Mouse (Mus musculus): ENCODE measurements around the gene H2-T3.
"Not testable (repeated sequence)": the region's sequence is repeated elsewhere in the genome, so short reads cannot be mapped to it uniquely, and the experiment has no call there.

H2-T3 gene

GRCm38 (mm10) chr17:36176132-36176531 is 14.0 kb downstream of the H2-T3 start:
- DNase-seq: not testable (repeated sequence)

GRCm38 (mm10) chr17:36170287-36170814 is 19.7 kb downstream of the H2-T3 start:
- DNase-seq: no peak

DNA sequence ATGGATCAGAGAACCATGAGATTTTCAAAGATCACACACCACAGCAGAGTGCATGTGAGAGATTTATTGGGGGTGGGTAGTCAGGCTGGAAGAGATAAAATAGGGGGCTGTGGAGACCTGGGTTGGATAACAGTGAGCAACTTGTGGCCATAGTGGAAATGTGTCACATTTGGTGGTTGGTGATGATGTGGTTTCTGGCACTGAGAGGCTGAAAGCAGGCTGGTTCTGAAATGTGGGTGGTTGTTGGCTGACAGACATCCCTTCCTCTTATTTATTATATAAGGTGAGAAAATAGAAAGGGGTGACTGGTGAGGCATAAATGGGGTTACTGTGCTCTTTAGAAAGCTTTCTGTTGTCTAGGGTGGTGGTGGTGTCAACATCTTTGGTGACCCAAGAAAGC is 20.3 kb downstream of the H2-T3 start:
- no peak for DNase-seq

DNA sequence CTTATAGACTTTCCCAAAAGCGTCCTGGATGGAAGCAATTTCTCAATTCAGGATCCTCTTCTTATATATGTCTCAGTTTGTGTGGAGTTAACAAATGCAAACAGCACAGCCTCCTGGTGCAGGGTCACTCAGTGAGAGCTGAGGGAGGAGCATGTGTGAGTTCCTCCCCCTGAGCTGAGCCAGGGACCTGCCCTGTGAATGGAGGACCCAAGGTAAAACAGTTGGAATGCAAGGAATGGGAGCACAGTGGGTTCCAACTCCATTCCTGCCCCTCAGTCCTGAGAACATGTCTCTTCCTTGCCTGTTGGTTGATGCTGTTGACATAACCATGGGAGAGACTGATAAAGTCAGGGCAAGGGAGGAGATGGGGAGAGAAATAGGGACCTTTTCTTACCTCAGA is 21.0 kb downstream of the H2-T3 start:
- not testable (repeated sequence) for DNase-seq

DNA sequence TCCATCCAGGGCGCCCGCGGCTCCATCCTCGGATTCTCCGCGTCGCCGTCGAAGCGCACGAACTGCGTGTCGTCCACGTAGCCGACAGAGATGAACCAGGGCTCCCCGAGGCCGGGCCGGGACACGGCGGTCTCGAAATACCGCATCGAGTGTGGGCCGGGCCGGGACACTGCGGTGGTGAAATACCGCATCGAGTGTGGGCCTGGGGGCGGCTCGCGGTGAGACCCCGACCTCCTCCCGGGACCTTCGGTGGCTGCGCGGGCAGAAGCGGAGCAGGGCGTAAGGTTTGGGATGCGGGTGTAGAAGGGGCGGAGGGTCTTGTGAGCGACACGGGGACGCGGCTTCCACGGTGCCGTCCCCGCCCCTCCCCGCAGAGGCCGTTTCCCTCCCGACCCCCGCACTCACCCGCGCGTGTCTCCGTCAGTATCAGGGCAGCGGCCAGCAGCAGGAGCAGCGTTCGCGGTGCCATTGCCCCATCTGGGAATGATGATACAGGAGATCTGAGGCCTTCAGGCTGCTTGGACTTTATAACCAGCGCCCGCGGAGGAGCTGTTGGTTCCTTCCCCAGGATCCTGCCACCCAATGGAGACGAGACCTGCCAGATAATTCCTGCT is 21.9 kb downstream of the H2-T3 start, which contains the start of gene Gm8909:
Gene Gm8909 (minus strand): TSS at position 499 of the 614 bp plus-strand sequence.
- no peak for DNase-seq

GRCm38 (mm10) chr17:36167306-36168038 is 22.6 kb downstream of the H2-T3 start:
- DNase-seq: peak; percentile 12

DNA sequence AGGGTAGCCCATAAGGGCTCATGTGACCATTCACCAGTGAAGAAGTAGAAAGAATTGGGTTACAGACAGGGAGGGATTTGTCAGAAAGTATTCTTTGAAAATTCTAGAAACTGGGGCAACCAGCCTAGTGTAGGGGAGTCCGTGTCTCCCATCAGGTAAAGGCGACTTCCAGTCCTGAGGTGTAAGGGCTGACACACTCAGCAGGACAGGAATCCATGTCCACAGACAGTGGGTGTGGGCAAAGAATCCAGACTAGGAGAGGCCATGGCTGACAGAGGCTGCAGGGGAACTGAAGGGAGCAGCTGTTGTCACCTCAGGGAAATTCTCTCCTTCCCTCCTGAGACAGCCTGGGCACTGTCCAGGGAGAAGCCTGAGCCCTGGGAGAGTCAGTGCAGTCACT is 23.2 kb downstream of the H2-T3 start:
- DNase-seq: not testable (repeated sequence)

GRCm38 (mm10) chr17:36161129-36162051 is 28.7 kb downstream of the H2-T3 start:
- DNase-seq: no peak

DNA sequence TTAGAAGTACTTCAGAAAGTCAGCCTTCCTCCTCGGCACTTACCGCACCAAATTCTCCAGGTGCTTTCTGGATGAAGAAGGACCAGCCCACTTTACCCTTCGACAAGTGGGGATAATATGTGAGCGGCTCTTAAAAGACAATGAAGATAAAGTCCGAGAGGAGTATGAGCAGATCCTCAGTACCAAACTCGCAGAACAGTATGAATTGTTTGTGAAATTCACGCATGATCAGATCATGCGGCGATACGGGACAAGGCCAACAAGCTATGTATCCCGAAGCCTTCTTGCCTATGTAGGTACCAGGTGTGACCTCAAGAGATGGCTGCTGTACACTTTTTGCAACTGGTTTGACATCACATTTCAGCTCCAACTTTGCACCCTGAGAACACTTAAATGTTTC is 31.8 kb downstream of the H2-T3 start:
- DNase-seq: not testable (repeated sequence)

DNA sequence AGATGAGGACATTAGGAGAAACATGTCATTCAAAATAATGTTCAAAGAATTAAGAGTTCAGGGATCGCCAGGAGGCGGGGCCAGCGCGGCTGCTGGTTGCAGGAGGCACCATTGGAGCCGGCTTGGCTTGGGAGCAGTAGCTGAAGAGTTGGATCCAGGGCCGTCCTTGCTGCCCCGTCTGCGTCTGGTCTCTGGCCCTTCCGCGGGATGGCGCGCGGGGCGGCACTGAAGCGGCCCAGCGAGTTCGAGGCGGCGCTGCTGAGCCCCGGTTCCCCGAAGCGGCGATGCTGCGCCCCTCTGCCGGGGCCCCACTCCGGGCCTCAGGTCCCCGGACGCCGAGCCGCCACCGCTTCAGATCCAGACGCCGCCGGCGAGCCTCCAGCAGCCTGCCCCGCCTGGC is 32.3 kb downstream of the H2-T3 start:
- DNase-seq: peak; percentile 58

DNA sequence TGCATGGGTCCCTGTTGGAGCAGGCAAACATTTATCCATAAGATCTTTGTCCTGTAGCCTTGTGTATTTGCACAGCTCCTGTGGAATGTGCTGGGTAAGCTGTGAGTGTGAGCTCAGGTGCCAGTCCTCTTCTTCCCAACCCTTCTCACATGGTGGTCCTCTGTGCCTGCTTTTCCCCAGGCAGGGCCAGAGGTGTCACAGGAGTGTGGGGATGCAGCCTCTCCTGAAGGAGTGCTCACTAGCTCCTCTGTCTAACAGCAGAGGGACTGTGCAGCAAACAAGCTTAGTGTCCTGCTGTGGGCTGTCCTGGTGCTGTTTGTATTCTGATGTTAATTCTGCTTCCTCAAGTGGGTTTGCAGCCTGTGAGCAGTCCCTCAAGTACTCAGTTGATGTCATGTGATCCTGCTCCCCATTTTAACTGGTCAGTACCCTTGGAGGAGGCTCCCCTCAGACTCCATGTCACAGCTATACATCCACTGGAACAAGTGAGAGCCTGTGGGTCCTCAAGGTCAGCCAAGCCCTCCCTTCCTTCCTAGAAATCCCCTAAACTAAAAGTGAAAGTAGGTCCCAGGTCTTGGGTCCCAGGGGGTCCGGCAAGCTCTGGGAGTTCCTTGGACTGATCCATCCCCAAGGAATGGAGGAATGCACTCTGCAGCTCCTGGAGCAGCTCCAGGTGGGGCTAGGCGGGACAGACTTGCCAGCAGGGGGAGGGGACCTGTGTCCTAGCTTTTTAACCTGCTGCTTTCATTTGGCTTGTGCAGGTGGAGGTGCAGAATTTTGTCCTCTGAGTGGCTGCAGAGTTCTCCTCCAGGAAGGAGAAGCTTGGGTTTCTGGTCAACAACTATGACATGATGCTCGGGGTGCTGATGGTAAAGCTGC is 35.6 kb downstream of the H2-T3 start:
- DNase-seq: no peak

DNA sequence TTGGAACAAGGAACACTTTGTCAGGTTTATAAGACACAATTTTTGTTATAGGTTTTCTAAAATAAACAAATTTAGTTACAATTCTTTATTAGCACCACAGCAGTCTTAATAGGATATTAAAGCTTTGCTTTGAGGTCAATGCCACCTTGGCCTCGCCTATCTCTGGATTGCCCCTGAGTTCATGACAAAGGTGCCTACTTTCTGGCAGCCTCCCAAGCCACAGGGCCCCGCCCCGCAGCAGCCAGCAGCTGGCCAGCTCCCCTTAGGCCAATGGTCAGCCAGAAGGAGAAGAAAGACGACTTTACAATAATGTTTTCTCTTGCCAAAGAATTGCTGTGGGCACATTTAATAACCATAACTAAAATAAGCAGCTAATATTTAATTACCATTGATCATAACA is 38.9 kb downstream of the H2-T3 start:
- not testable (repeated sequence) for DNase-seq

DNA sequence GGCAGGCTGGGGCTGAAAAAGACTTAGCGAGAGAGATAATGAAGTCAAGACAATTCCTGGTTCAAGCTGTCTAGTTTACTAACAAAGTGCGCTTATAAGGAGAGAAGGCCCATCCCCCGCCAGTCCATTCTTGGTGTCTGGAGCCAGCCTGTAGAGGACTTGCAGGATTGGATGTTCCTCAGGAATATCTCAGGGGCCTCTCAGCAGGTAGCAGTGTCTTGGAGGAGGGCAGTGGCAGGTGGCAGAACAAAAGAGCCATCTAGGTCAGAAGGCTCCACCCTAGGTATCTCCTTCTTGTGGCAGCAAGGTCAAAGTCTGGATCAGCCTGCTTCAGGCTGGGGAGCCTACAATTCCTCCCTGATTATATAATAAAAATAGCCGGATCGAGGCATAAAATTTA is 41.6 kb downstream of the H2-T3 start:
- not testable (repeated sequence) for DNase-seq

DNA sequence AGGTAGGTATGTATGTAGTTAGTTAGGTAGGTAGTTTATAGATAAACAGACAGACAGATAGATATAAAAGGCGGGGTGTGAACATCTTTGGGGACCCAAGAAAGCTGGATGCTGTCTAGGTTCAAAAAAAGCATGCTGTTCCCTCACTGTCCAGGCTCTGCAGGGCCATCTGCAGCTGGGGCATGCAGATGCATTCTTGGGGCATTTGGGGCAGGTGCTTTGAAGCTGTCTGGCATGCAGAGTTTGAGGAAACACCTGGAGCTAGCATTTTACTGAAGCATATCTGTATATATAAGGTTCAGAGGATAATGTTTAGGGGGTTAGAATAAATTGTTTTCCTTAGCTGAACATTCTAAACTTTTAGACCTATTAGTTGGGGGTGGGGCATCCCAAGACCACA is 43.1 kb downstream of the H2-T3 start:
- not testable (repeated sequence) for DNase-seq

DNA sequence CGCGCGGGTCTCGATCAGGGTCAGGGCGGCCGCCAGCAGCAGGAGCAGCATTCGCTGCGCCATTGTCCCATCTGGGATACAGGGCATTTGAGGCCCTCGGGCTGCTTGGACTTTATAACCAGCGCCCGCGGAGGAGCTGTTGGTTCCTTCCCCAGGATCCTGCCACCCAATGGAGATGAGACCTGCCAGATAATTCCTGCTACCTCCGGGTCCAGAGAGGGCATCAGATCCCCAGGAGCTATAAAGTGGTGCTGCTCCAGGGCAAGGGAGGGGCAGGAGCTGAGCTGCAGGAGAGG is 44.3 kb downstream of the H2-T3 start:
- not testable (repeated sequence) for DNase-seq

DNA sequence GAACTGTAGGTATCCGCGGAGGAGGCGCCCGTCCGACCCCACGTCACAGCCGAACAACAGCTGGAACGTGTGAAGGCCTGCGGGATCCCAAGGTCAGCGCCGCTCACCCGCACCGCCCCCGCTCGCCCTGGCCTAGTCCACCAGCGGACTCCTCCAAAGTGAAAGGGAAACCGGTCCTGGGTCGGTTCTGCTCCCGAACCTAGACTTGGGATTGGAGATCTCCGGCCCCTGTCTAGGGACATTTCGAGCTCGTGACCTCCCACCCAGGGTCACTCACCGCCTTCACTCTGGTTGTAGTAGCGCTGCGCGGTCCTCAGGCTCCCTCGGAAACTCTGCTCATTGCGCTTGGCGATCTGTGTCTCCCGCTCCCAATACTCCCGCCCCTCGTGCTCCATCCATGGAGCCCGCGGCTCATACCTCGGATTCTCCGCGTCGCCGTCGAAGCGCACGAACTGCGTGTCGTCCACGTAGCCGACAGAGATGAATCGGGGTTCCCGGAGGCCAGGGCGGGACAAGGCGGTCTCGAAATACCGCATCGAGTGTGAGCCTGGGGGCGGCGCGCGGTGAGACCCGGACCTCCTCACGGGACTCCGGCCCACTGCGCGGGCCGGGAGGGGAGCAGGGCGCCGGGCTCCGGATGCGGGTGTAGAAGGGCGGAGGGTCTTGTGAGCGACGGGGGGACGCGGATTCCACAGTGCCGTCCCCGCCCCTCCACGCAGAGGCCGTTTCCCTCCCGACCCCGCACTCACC is 44.8 kb downstream of the H2-T3 start:
- peak; percentile 37 for DNase-seq

DNA sequence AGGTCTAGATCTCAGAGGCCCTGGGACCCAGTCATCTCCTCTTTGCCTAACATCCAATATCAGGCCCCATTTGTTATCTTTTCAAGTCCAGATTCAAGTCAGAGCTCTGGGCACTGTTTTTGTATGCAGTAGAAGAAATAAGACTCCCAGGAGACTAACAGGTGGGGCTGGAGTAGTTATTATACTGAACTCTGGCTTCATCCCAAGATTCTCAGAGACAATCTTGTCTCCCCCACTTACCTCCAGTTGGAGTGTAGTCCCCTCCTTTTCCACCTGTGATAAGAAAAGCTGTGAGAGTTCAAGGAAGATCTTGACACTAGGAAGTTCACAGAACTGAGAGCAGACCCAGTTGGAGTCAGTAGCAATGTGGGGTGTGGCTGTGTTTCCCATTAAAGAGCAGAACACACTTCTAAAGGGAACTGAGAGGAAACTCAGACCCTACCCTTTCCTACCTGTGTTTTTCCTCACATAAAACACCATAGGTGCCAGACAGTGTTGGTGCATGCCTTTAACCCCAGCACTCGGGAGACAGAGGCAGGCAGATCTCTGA is 53.7 kb downstream of the H2-T3 start:
- DNase-seq: not testable (repeated sequence)
